Mouse (Mus musculus): ENCODE results near the gene Lurap1l. TPM values are rescaled to one million over a fixed set of nuclear protein-coding genes. Genes with fewer than 3 reads are reported as not detected.
A peak's percentile ranks its signal among the peaks of the same experiment; 100 is the strongest.

Lurap1l gene
- polyA plus RNA-seq, 1 experiment from 2014 or later: 4.6 TPM

- Histone ChIP-seq H3K4me1 (ENCODE audit: control insufficient read depth, insufficient read depth, low read length) (no peaks in the 10 kb centered on the region), H3K4me3 (ENCODE audit: low read depth, low read length) (no peak overlapping the region), H3K36me3 (ENCODE audit: control insufficient read depth, insufficient read depth, low read length) (no peaks in the 10 kb centered on the region), H3K27me3 (ENCODE audit: control insufficient read depth, insufficient read depth, low read length) (no peaks in the 10 kb centered on the region), H3K9me3 (ENCODE audit: control insufficient read depth, low read length) (no peaks in the 10 kb centered on the region), H3K9ac (ENCODE audit: low read length) (no peak overlapping the region), H3K4me2 (no peak overlapping the region), H3K27ac (ENCODE audit: low read depth, low read length) (no peak overlapping the region)
- 95% methylated on average over 2 of the region's 2 CpGs for WGBS
- ATAC-seq (ENCODE audit: low FRiP score) (no peak), DNase-seq (ENCODE audit: low spot score, missing footprints) (no peak)
These were observed 12.2 kb downstream of the Lurap1l start for GRCm38 (mm10) chr4:80922654-80923053.

- no peaks in the 10 kb centered on the region for H3K9me3 ChIP-seq (ENCODE audit: control insufficient read depth, low read length)
- no peaks in the 10 kb centered on the region for H3K36me3 ChIP-seq (ENCODE audit: control insufficient read depth, insufficient read depth, low read length)
- DNase-seq (ENCODE audit: low spot score, missing footprints): no peak
- no peak overlapping the region for H3K4me2 ChIP-seq
- no peak overlapping the region for H3K9ac ChIP-seq (ENCODE audit: low read length)
- no peak overlapping the region for H3K4me3 ChIP-seq (ENCODE audit: low read depth, low read length)
- H3K27me3 ChIP-seq (ENCODE audit: control insufficient read depth, insufficient read depth, low read length): no peaks in the 10 kb centered on the region
- H3K4me1 ChIP-seq (ENCODE audit: control insufficient read depth, insufficient read depth, low read length): no peaks in the 10 kb centered on the region
- WGBS: 77% methylated on average over 4 of the region's 4 CpGs
- no peak for ATAC-seq (ENCODE audit: low FRiP score)
- no peak overlapping the region for H3K27ac ChIP-seq (ENCODE audit: low read depth, low read length)
These were observed 14.4 kb downstream of the Lurap1l start for GRCm38 (mm10) chr4:80924815-80925214.

- no peak for ATAC-seq (ENCODE audit: low FRiP score)
- H3K9ac ChIP-seq (ENCODE audit: low read length): no peak overlapping the region
- H3K4me1 ChIP-seq (ENCODE audit: control insufficient read depth, insufficient read depth, low read length): no peaks in the 10 kb centered on the region
- no peaks in the 10 kb centered on the region for H3K9me3 ChIP-seq (ENCODE audit: control insufficient read depth, low read length)
- H3K4me3 ChIP-seq (ENCODE audit: low read depth, low read length): no peak overlapping the region
- no peaks in the 10 kb centered on the region for H3K36me3 ChIP-seq (ENCODE audit: control insufficient read depth, insufficient read depth, low read length)
- no peak overlapping the region for H3K4me2 ChIP-seq
- H3K27me3 ChIP-seq (ENCODE audit: control insufficient read depth, insufficient read depth, low read length): no peaks in the 10 kb centered on the region
- WGBS: 88% methylated on average over 6 of the region's 6 CpGs
- DNase-seq (ENCODE audit: low spot score, missing footprints): no peak
- no peak overlapping the region for H3K27ac ChIP-seq (ENCODE audit: low read depth, low read length)
These were observed 15.5 kb downstream of the Lurap1l start for GRCm38 (mm10) chr4:80925752-80926519.

GRCm38 (mm10) chr4:80934749-80935148, 24.3 kb downstream of the Lurap1l start:
- Histone ChIP-seq H3K36me3 (ENCODE audit: control insufficient read depth, insufficient read depth, low read length) (no peaks in the 10 kb centered on the region), H3K9me3 (ENCODE audit: control insufficient read depth, low read length) (no peaks in the 10 kb centered on the region), H3K27ac (ENCODE audit: low read depth, low read length) (no peak overlapping the region), H3K9ac (ENCODE audit: low read length) (no peak overlapping the region), H3K4me3 (ENCODE audit: low read depth, low read length) (no peak overlapping the region), H3K4me1 (ENCODE audit: control insufficient read depth, insufficient read depth, low read length) (no peaks in the 10 kb centered on the region), H3K4me2 (no peak overlapping the region), H3K27me3 (ENCODE audit: control insufficient read depth, insufficient read depth, low read length) (no peaks in the 10 kb centered on the region)
- ATAC-seq (ENCODE audit: low FRiP score) (no peak), DNase-seq (ENCODE audit: low spot score, missing footprints) (no peak)
- WGBS: 90% methylated on average over 3 of the region's 3 CpGs

- 82% methylated on average over 2 of the region's 2 CpGs for WGBS
- Histone ChIP-seq H3K4me2 (no peak overlapping the region), H3K27ac (ENCODE audit: low read depth, low read length) (no peak overlapping the region), H3K4me1 (ENCODE audit: control insufficient read depth, insufficient read depth, low read length) (no peaks in the 10 kb centered on the region), H3K9ac (ENCODE audit: low read length) (no peak overlapping the region), H3K27me3 (ENCODE audit: control insufficient read depth, insufficient read depth, low read length) (no peaks in the 10 kb centered on the region), H3K9me3 (ENCODE audit: control insufficient read depth, low read length) (no peaks in the 10 kb centered on the region), H3K36me3 (ENCODE audit: control insufficient read depth, insufficient read depth, low read length) (no peaks in the 10 kb centered on the region), H3K4me3 (ENCODE audit: low read depth, low read length) (no peak overlapping the region)
- peak; percentile 49 for DNase-seq (ENCODE audit: low spot score, missing footprints)
- no peak for ATAC-seq (ENCODE audit: low FRiP score)
These were observed 28.7 kb downstream of the Lurap1l start for GRCm38 (mm10) chr4:80939115-80939514.

GRCm38 (mm10) chr4:80940946-80941345, 30.5 kb downstream of the Lurap1l start:
- H3K27me3 ChIP-seq (ENCODE audit: control insufficient read depth, insufficient read depth, low read length): no peaks in the 10 kb centered on the region
- no peak overlapping the region for H3K4me3 ChIP-seq (ENCODE audit: low read depth, low read length)
- H3K27ac ChIP-seq (ENCODE audit: low read depth, low read length): no peak overlapping the region
- no peak for ATAC-seq (ENCODE audit: low FRiP score)
- no peak overlapping the region for H3K4me2 ChIP-seq
- no peak for DNase-seq (ENCODE audit: low spot score, missing footprints)
- H3K9ac ChIP-seq (ENCODE audit: low read length): no peak overlapping the region
- H3K36me3 ChIP-seq (ENCODE audit: control insufficient read depth, insufficient read depth, low read length): no peaks in the 10 kb centered on the region
- H3K4me1 ChIP-seq (ENCODE audit: control insufficient read depth, insufficient read depth, low read length): no peaks in the 10 kb centered on the region
- H3K9me3 ChIP-seq (ENCODE audit: control insufficient read depth, low read length): no peaks in the 10 kb centered on the region
- WGBS: 85% methylated on average over 4 of the region's 4 CpGs

- Histone ChIP-seq H3K4me3 (ENCODE audit: low read depth, low read length) (no peak overlapping the region), H3K4me2 (no peak overlapping the region)
- DNase-seq (ENCODE audit: low spot score, missing footprints): peak; percentile 26
These were observed 31.5 kb downstream of the Lurap1l start for GRCm38 (mm10) chr4:80941978-80942377.

GRCm38 (mm10) chr4:80944605-80945004, 34.2 kb downstream of the Lurap1l start:
- ATAC-seq (ENCODE audit: low FRiP score): no peak

More at GRCm38 (mm10) chr4:80941978-80942377, 31.5 kb downstream of the Lurap1l start:
- Histone ChIP-seq H3K9me3 (ENCODE audit: control insufficient read depth, low read length) (no peaks in the 10 kb centered on the region), H3K27me3 (ENCODE audit: control insufficient read depth, insufficient read depth, low read length) (no peaks in the 10 kb centered on the region), H3K9ac (ENCODE audit: low read length) (no peak overlapping the region), H3K27ac (ENCODE audit: low read depth, low read length) (no peak overlapping the region), H3K36me3 (ENCODE audit: control insufficient read depth, insufficient read depth, low read length) (no peaks in the 10 kb centered on the region), H3K4me1 (ENCODE audit: control insufficient read depth, insufficient read depth, low read length) (no peaks in the 10 kb centered on the region)
- WGBS: 86% methylated on average over 3 of the region's 3 CpGs
- ATAC-seq (ENCODE audit: low FRiP score): no peak

GRCm38 (mm10) chr4:80949110-80949509, 38.7 kb downstream of the Lurap1l start:
- H3K4me3 ChIP-seq (ENCODE audit: low read depth, low read length): no peak overlapping the region
- no peak overlapping the region for H3K27ac ChIP-seq (ENCODE audit: low read depth, low read length)
- no peaks in the 10 kb centered on the region for H3K4me1 ChIP-seq (ENCODE audit: control insufficient read depth, insufficient read depth, low read length)
- no peak overlapping the region for H3K4me2 ChIP-seq
- no peaks in the 10 kb centered on the region for H3K27me3 ChIP-seq (ENCODE audit: control insufficient read depth, insufficient read depth, low read length)
- H3K9me3 ChIP-seq (ENCODE audit: control insufficient read depth, low read length): no peaks in the 10 kb centered on the region
- DNase-seq (ENCODE audit: low spot score, missing footprints) (no peak), ATAC-seq (ENCODE audit: low FRiP score) (no peak)
- no peaks in the 10 kb centered on the region for H3K36me3 ChIP-seq (ENCODE audit: control insufficient read depth, insufficient read depth, low read length)
- H3K9ac ChIP-seq (ENCODE audit: low read length): no peak overlapping the region

More at GRCm38 (mm10) chr4:80944605-80945004, 34.2 kb downstream of the Lurap1l start:
- no peaks in the 10 kb centered on the region for H3K9me3 ChIP-seq (ENCODE audit: control insufficient read depth, low read length)
- no peak for DNase-seq (ENCODE audit: low spot score, missing footprints)
- H3K4me1 ChIP-seq (ENCODE audit: control insufficient read depth, insufficient read depth, low read length): no peaks in the 10 kb centered on the region
- no peak overlapping the region for H3K27ac ChIP-seq (ENCODE audit: low read depth, low read length)
- H3K4me3 ChIP-seq (ENCODE audit: low read depth, low read length): no peak overlapping the region
- H3K9ac ChIP-seq (ENCODE audit: low read length): no peak overlapping the region
- no peaks in the 10 kb centered on the region for H3K27me3 ChIP-seq (ENCODE audit: control insufficient read depth, insufficient read depth, low read length)
- no peak overlapping the region for H3K4me2 ChIP-seq
- no peaks in the 10 kb centered on the region for H3K36me3 ChIP-seq (ENCODE audit: control insufficient read depth, insufficient read depth, low read length)

Measured in midbrain, embryonic 11.5 days (tissue).